ENCODE assay signal across 8 mouse cellular contexts in genomic region chr7:44589946-44590345, GRCm38 (mm10). TPM values are rescaled to one million over a fixed set of nuclear protein-coding genes. Genes with fewer than 3 reads are reported as not detected.
DNase-seq lines count a peak whose midpoint lies in the region; ATAC-seq and TF ChIP-seq lines count a peak whose summit lies in the region.

No protein-coding gene starts in this region.

- peaks cover 4% of the 10 kb centered on the region; the same call in 1 of the 2 replicates for H3K4me1 ChIP-seq in intestine, postnatal 0 days (replicated peaks; ENCODE audit: control insufficient read depth, insufficient read depth, low read length)
- peaks cover 76% of the 10 kb centered on the region for H3K4me1 ChIP-seq in midbrain, embryonic 13.5 days (replicated peaks)

- 0 out of 2 replicates have a peak overlapping the region, but pooled peaks have one; percentile 53 for H3K4me3 ChIP-seq in intestine, postnatal 0 days (ENCODE audit: low read depth, low read length)
- H3K4me3 ChIP-seq in midbrain, embryonic 13.5 days (replicated peaks) = peak overlapping the region; percentile 65

- no peaks in the 10 kb centered on the region for H3K9me3 ChIP-seq in intestine, postnatal 0 days (ENCODE audit: control insufficient read depth)
- no peaks in the 10 kb centered on the region for H3K9me3 ChIP-seq in midbrain, embryonic 13.5 days

- no peaks in the 10 kb centered on the region for H3K36me3 ChIP-seq in intestine, postnatal 0 days (ENCODE audit: control insufficient read depth, insufficient read depth)
- no peaks in the 10 kb centered on the region for H3K36me3 ChIP-seq in midbrain, embryonic 13.5 days

- H3K9ac ChIP-seq in intestine, postnatal 0 days (ENCODE audit: low read depth, low read length) = no peak overlapping the region
- H3K9ac ChIP-seq in midbrain, embryonic 13.5 days (replicated peaks) = 0 out of 2 replicates have a peak overlapping the region, but pooled peaks have one; percentile 14

- peak; percentile 43 for DNase-seq in embryo, embryonic 10 days (ENCODE audit: low spot score)
- DNase-seq in embryo, embryonic 9.5 days (ENCODE audit: extremely low spot score) = no peak
- DNase-seq in right cerebral cortex, postnatal 10 days (ENCODE audit: low spot score in 2 of 2) = peak; percentile 73 to 83
- DNase-seq in right cerebral cortex, postnatal 25 days = no peak
- DNase-seq in adrenal gland, adult 18-20 months (ENCODE audit: low spot score in 2 of 2) = no peak

- 9% methylated on average over 13 of the region's 13 CpGs for WGBS in intestine, postnatal 0 days
- 4% methylated on average over 13 of the region's 13 CpGs for WGBS in midbrain, embryonic 13.5 days

- H3K27ac ChIP-seq in intestine, postnatal 0 days (ENCODE audit: low read depth, low read length) = no peak overlapping the region
- peak overlapping the region; percentile 67 for H3K27ac ChIP-seq in midbrain, embryonic 13.5 days

- H3K4me2 ChIP-seq in intestine, postnatal 0 days (replicated peaks; ENCODE audit: low read depth) = peak overlapping the region; percentile 96
- H3K4me2 ChIP-seq in midbrain, embryonic 13.5 days (replicated peaks) = peak overlapping the region; percentile 95

- H3K27me3 ChIP-seq in intestine, postnatal 0 days (replicated peaks; ENCODE audit: control insufficient read depth, insufficient read depth, low read length) = peaks cover 77% of the 10 kb centered on the region
- H3K27me3 ChIP-seq in midbrain, embryonic 13.5 days = peaks cover 48% of the 10 kb centered on the region

- ATAC-seq in intestine, postnatal 0 days = no peak
- ATAC-seq in midbrain, embryonic 13.5 days = no peak
- ATAC-seq in erythroid progenitor cell, adult 5-6 weeks (replicated peaks; ENCODE audit: low FRiP score, poor library complexity, severe bottlenecking) = no peak

- no peak for TF ChIP-seq CTCF in intestine, postnatal 0 days (IDR thresholded peaks at IDR 0.05; ENCODE audit: low read depth)

RNA-seq across cellular contexts. Expression of gene Kcnc3, which starts 0.5 kb away (rescaled TPM):
- polyA plus RNA-seq in intestine, postnatal 0 days (2015; fragmentation: Nextera tagmentation; extraction: Ambion mirVana) = 0.20 TPM in 2 replicates
- polyA plus RNA-seq in midbrain, embryonic 13.5 days (2015; fragmentation: Nextera tagmentation; extraction: Ambion mirVana) = 3.7 and 4.4 TPM in 2 replicates
- 1 to 10 TPM; 4.0 to 5.6 TPM for total RNA-seq in adrenal gland, adult 18-20 months (2021)
- not detected in 2 replicates for total RNA-seq in erythroid progenitor cell, adult 5-6 weeks (2015; ENCODE audit: low replicate concordance)
- total RNA-seq in erythroid progenitor cell, adult 5-6 weeks (2017; ENCODE audit: low replicate concordance) = not detected in 2 replicates

RNA-seq across cellular contexts. Expression of gene Napsa, which starts 17.8 kb away (rescaled TPM):
- polyA plus RNA-seq in intestine, postnatal 0 days (2015; fragmentation: Nextera tagmentation; extraction: Ambion mirVana) = 0.99 and 1.1 TPM in 2 replicates
- 0.64 and 1.3 TPM in 2 replicates for polyA plus RNA-seq in midbrain, embryonic 13.5 days (2015; fragmentation: Nextera tagmentation; extraction: Ambion mirVana)
- 1 to 10 TPM; 1.3 to 1.6 TPM for total RNA-seq in adrenal gland, adult 18-20 months (2021)
- total RNA-seq in erythroid progenitor cell, adult 5-6 weeks (2015; ENCODE audit: low replicate concordance) = 55.5 and 84.3 TPM in 2 replicates
- total RNA-seq in erythroid progenitor cell, adult 5-6 weeks (2017; ENCODE audit: low replicate concordance) = 12.2 and 12.7 TPM in 2 replicates

RNA-seq across cellular contexts. Expression of gene Nr1h2, which starts 36.2 kb away (rescaled TPM):
- 71.3 and 73.9 TPM in 2 replicates for polyA plus RNA-seq in intestine, postnatal 0 days (2015; fragmentation: Nextera tagmentation; extraction: Ambion mirVana)
- polyA plus RNA-seq in midbrain, embryonic 13.5 days (2015; fragmentation: Nextera tagmentation; extraction: Ambion mirVana) = 71.3 and 74.9 TPM in 2 replicates
- total RNA-seq in adrenal gland, adult 18-20 months (2021) = 100 to 1,000 TPM; 108 to 128 TPM
- 57.3 and 105 TPM in 2 replicates for total RNA-seq in erythroid progenitor cell, adult 5-6 weeks (2015; ENCODE audit: low replicate concordance)
- 59.3 and 81.4 TPM in 2 replicates for total RNA-seq in erythroid progenitor cell, adult 5-6 weeks (2017; ENCODE audit: low replicate concordance)

RNA-seq across cellular contexts. Expression of gene Pold1, which starts 41.3 kb away (rescaled TPM):
- polyA plus RNA-seq in intestine, postnatal 0 days (2015; fragmentation: Nextera tagmentation; extraction: Ambion mirVana) = 16.8 and 18.3 TPM in 2 replicates
- polyA plus RNA-seq in midbrain, embryonic 13.5 days (2015; fragmentation: Nextera tagmentation; extraction: Ambion mirVana) = 38.7 and 40.1 TPM in 2 replicates
- total RNA-seq in adrenal gland, adult 18-20 months (2021) = 1 to 10 TPM; 8.3 to 9.4 TPM
- total RNA-seq in erythroid progenitor cell, adult 5-6 weeks (2015; ENCODE audit: low replicate concordance) = 62.9 and 75.7 TPM in 2 replicates
- total RNA-seq in erythroid progenitor cell, adult 5-6 weeks (2017; ENCODE audit: low replicate concordance) = 39.6 and 53.8 TPM in 2 replicates

RNA-seq across cellular contexts. Expression of gene Spib, which starts 58.1 kb away (rescaled TPM):
- 0.17 and 0.33 TPM in 2 replicates for polyA plus RNA-seq in intestine, postnatal 0 days (2015; fragmentation: Nextera tagmentation; extraction: Ambion mirVana)
- polyA plus RNA-seq in midbrain, embryonic 13.5 days (2015; fragmentation: Nextera tagmentation; extraction: Ambion mirVana) = not detected in 2 replicates
- total RNA-seq in adrenal gland, adult 18-20 months (2021) = under 1 TPM; 0.19 to 0.43 TPM
- total RNA-seq in erythroid progenitor cell, adult 5-6 weeks (2015; ENCODE audit: low replicate concordance) = 24.3 and 27.0 TPM in 2 replicates
- total RNA-seq in erythroid progenitor cell, adult 5-6 weeks (2017; ENCODE audit: low replicate concordance) = 15.3 and 17.3 TPM in 2 replicates

Comparison
In these comparisons a context has a peak if more than half of its experiments do, and no peak if none do; other contexts are left out.
1. DNase-seq: peak in embryo, embryonic 10 days (single experiment) and right cerebral cortex, postnatal 10 days (2 of 2); none in embryo, embryonic 9.5 days (single experiment), right cerebral cortex, postnatal 25 days (single experiment) and adrenal gland, adult 18-20 months (0 of 2).
2. RNA of gene Napsa, which starts 17.8 kb away (total RNA-seq): 12.2 to 84.3 TPM in erythroid progenitor cell, adult 5-6 weeks; 1.3 to 1.6 TPM in adrenal gland, adult 18-20 months; every median in the first group is over 4 times any median in the second.